Comparison of ENCODE assay signal across 8 mouse cellular contexts in the genomic region with DNA sequence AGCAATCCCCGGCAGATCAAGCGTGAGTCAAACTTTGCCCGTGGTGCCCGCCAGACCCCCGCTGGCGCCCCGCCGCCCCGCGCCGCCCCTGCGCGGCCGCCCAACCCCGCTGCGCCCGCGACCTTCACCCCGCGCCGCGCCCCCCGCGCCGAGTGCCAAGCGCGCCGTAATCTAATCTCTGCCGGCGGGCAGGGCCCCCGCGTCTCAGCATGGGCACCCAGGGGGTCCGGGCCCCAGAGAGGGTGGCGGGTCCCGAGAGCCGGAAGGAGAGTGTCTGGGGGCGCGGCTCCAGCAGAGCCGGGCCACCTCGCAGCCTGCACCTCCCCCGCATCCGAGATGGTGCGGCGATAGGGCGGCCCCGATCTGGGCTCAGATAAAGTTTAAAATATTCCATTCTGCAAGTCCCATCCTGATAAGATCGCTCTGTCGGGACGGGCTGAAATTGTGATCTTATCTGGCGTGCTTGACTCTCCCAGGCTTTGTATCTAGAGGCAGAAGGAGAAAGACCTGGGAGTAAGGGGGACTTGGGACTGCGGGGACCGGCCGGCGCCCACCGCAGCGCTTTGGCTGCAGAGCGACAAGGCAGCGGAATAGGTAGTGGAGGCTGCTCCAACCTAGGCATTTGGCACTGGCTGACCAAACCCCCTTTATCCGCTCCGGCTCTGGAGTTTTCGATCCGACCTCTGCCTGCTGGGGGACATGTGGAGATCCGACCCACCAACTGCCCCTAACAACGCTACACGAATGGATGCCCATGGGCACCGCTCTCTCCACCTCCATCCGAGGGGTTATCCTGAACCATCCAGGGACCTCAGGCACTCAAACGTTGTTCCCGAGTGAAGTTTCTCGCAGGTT. TPM values are rescaled to one million over a fixed set of nuclear protein-coding genes. Genes with fewer than 3 reads are reported as not detected.
DNase-seq lines count a peak whose midpoint lies in the region; ATAC-seq and TF ChIP-seq lines count a peak whose summit lies in the region.

No protein-coding gene starts in this region.

- WGBS in heart, embryonic 16.5 days: 2% methylated on average over 60 of the region's 70 CpGs
- WGBS in midbrain, embryonic 13.5 days: under 1% methylated on average over 66 of the region's 70 CpGs

- no peak for TF ChIP-seq CTCF in cortical plate, adult 2 months (IDR thresholded peaks at IDR 0.05; ENCODE audit: extremely low read depth, insufficient read depth, low read length)

- no peak for ATAC-seq in heart, embryonic 16.5 days (replicated peaks; ENCODE audit: extremely low read depth, insufficient read depth, low FRiP score)
- ATAC-seq in midbrain, embryonic 13.5 days: no peak

- H3K4me3 ChIP-seq in cortical plate, adult 2 months (ENCODE audit: insufficient read depth, low read length): peak overlapping the region; percentile 47
- H3K4me3 ChIP-seq in heart, embryonic 16.5 days (ENCODE audit: low read length): peak overlapping the region; percentile 67
- peak overlapping the region; percentile 74 for H3K4me3 ChIP-seq in midbrain, embryonic 13.5 days (replicated peaks)

- peak overlapping the region; percentile 96 for H3K4me2 ChIP-seq in heart, embryonic 16.5 days (ENCODE audit: low read depth, low read length)
- peak overlapping the region; percentile 99 for H3K4me2 ChIP-seq in midbrain, embryonic 13.5 days (replicated peaks)

- TF ChIP-seq POLR2A in cortical plate, adult 2 months (IDR thresholded peaks at IDR 0.05; ENCODE audit: extremely low read depth, insufficient read depth, low read length): no peak

- no peaks in the 10 kb centered on the region for H3K36me3 ChIP-seq in heart, embryonic 16.5 days (ENCODE audit: control insufficient read depth, insufficient read depth)
- H3K36me3 ChIP-seq in midbrain, embryonic 13.5 days: no peaks in the 10 kb centered on the region

- H3K27me3 ChIP-seq in heart, embryonic 16.5 days (ENCODE audit: control insufficient read depth, insufficient read depth, low read length): no peaks in the 10 kb centered on the region
- H3K27me3 ChIP-seq in midbrain, embryonic 13.5 days: peaks cover 46% of the 10 kb centered on the region

- DNase-seq in spleen, adult 18-20 months: peak; percentile 32 to 40
- DNase-seq in spleen, postnatal 36 days (ENCODE audit: low spot score in 2 of 2): no peak
- peak; percentile 46 to 66 for DNase-seq in kidney, postnatal 4 days
- DNase-seq in thymus, postnatal 10 days (ENCODE audit: low spot score in 2 of 2): peak; percentile 53 to 59
- DNase-seq in c-Kit-positive CD71-positive TER-119-positive erythroid progenitor cells, embryonic 14.5 days (ENCODE audit: low spot score): no peak

- peak overlapping the region; percentile 81 for H3K9ac ChIP-seq in heart, embryonic 16.5 days (ENCODE audit: low read length)
- peak overlapping the region; percentile 80 for H3K9ac ChIP-seq in midbrain, embryonic 13.5 days (replicated peaks)

- peak overlapping the region; percentile 37; the same call in 1 of the 2 replicates for H3K27ac ChIP-seq in cortical plate, adult 2 months (ENCODE audit: insufficient read depth, low read length)
- peak overlapping the region; percentile 84 for H3K27ac ChIP-seq in heart, embryonic 16.5 days (ENCODE audit: low read length)
- peak overlapping the region; percentile 32 for H3K27ac ChIP-seq in midbrain, embryonic 13.5 days

- peaks cover 2% of the 10 kb centered on the region; the same call in 1 of the 2 replicates for H3K4me1 ChIP-seq in cortical plate, adult 2 months (ENCODE audit: control insufficient read depth, insufficient read depth, low read length)
- peaks cover 39% of the 10 kb centered on the region for H3K4me1 ChIP-seq in heart, embryonic 16.5 days (ENCODE audit: control insufficient read depth, insufficient read depth, low read length)
- H3K4me1 ChIP-seq in midbrain, embryonic 13.5 days (replicated peaks): peaks cover 56% of the 10 kb centered on the region

- H3K9me3 ChIP-seq in heart, embryonic 16.5 days (replicated peaks; ENCODE audit: control insufficient read depth, low read length): no peaks in the 10 kb centered on the region
- H3K9me3 ChIP-seq in midbrain, embryonic 13.5 days: no peaks in the 10 kb centered on the region

RNA-seq across cellular contexts. Expression of gene Zfpm1, which starts 0.8 kb away (rescaled TPM):
- polyA plus RNA-seq in cortical plate, adult 2 months (2012; rRNA removed): 32.1 and 39.0 TPM in 2 replicates
- polyA plus RNA-seq in heart, embryonic 16.5 days (2015; fragmentation: Nextera tagmentation; extraction: Ambion mirVana): 2.9 and 3.1 TPM in 2 replicates
- 1.5 and 2.1 TPM in 2 replicates for polyA plus RNA-seq in midbrain, embryonic 13.5 days (2015; fragmentation: Nextera tagmentation; extraction: Ambion mirVana)

Comparison
In these comparisons a context has a peak if more than half of its experiments do, and no peak if none do; other contexts are left out.
1. DNase-seq: peak in spleen, adult 18-20 months (2 of 2), kidney, postnatal 4 days (2 of 2) and thymus, postnatal 10 days (2 of 2); none in spleen, postnatal 36 days (0 of 2) and c-Kit-positive CD71-positive TER-119-positive erythroid progenitor cells, embryonic 14.5 days (single experiment).
2. H3K27ac ChIP-seq: peak in every context shown above with its lines; median percentile 84 in heart, embryonic 16.5 days; 37 in cortical plate, adult 2 months; 32 in midbrain, embryonic 13.5 days.
3. Peak in every context shown above with its lines, with median percentiles within 50 percentile points of each other: H3K4me3 ChIP-seq.